Mouse (Mus musculus) spleen, adult 2 months (tissue): Measurements from ENCODE around the gene Pstpip1.

ENCODE experiments used
- CTCF ChIP-seq: fragments of 200-500 bp; IDR thresholded peaks from 2 replicates; pipeline ENCODE4 v1.5.1; 2011; ENCODE audit warnings: mild to moderate bottlenecking, inconsistent platforms; ENCODE audit not compliant: insufficient read depth, insufficient read length, insufficient replicate concordance; ENCODE audit errors: extremely low read depth
- POLR2A ChIP-seq: fragments of 200-500 bp; IDR thresholded peaks from 2 replicates; pipeline ENCODE4 v1.6.1; 2011; ENCODE audit warnings: low read depth, low read length, inconsistent platforms

DNA sequence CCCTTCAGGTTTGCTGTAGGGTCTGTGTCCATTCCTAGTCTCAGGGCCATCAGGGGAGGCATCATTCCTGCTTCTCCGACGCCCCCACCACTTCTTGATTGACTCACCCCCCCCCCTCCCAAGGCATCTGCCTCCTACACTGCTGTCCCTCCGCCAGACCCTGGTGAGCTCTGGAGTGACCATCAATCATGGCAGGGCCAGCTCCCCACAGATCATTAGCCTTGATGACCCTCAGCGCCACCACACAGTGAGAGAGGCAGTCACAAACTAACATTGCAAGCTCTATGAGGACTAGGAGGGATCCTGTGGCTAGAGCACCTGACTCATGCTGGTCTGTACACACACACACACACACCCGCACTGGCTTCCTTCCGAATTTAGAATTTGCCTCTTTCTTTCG lies 15.2 kb downstream of the Pstpip1 start:
- TF ChIP-seq CTCF, result no peak
- no peak for TF ChIP-seq POLR2A
